Mouse (Mus musculus) forebrain, embryonic 16.5 days (tissue): ENCODE measurements around the gene Lad1. TPM values are rescaled to one million over a fixed set of nuclear protein-coding genes. Genes with fewer than 3 reads are reported as not detected.

Experiments
- ATAC-seq: fragments of 200-750 bp; cut with Nextera tagmentation; 2 replicates; pipeline ENCODE4 v1.8.0; 2017; ENCODE audit warnings: mild to moderate bottlenecking, moderate library complexity
- H3K27ac ChIP-seq: fragments of 300-500 bp; sonication (generic); 2 replicates; pipeline ENCODE4 v1.5.1; 2014; ENCODE audit warnings: low read length, control low read depth
- H3K27me3 ChIP-seq: fragments of 300-500 bp; sonication (generic); replicated peaks from 2 replicates; pipeline ENCODE4 v1.6.1; 2014; ENCODE audit warnings: low read length; ENCODE audit not compliant: control insufficient read depth, insufficient read depth
- H3K36me3 ChIP-seq: fragments of 300-500 bp; sonication (generic); 2 replicates; pipeline ENCODE4 v1.6.1; 2014; ENCODE audit not compliant: control insufficient read depth, insufficient read depth
- H3K4me1 ChIP-seq: fragments of 300-500 bp; sonication (generic); replicated peaks from 2 replicates; pipeline ENCODE4 v1.6.1; 2014; ENCODE audit warnings: low read length; ENCODE audit not compliant: control insufficient read depth, insufficient read depth
- H3K4me2 ChIP-seq: fragments of 300-500 bp; sonication (generic); 2 replicates; pipeline ENCODE4 v1.6.1; 2014; ENCODE audit warnings: mild to moderate bottlenecking, low read length, control low read depth
- H3K4me3 ChIP-seq: fragments of 300-500 bp; sonication (generic); replicated peaks from 2 replicates; pipeline ENCODE4 v1.5.1; 2014; ENCODE audit warnings: mild to moderate bottlenecking, low read length, control low read depth
- H3K9ac ChIP-seq: fragments of 300-500 bp; sonication (generic); replicated peaks from 2 replicates; pipeline ENCODE4 v1.6.1; 2014; ENCODE audit warnings: low read depth, low read length, control low read depth
- H3K9me3 ChIP-seq: fragments of 300-500 bp; sonication (generic); 2 replicates; pipeline ENCODE4 v1.6.1; 2016; ENCODE audit warnings: low read length; ENCODE audit not compliant: control insufficient read depth
- WGBS: fragments of 180-500 bp; shearing (Covaris S2); extraction: QIAGEN DNeasy Blood & Tissue Kit; methylation state at CpG from one replicate; pipeline ENCODE4 v1.1.7; 2014; 5-methylcytosine and 5-hydroxymethylcytosine counted together
- polyA plus RNA-seq: library from polyadenylated mRNA; unstranded; fragments of >200 nt; fragmentation: Nextera tagmentation; extraction: Ambion mirVana; gene quantifications from 2 replicates; pipeline ENCODE4 v1.2.1, GENCODE M21; 2015

Gene Lad1
- polyA plus RNA-seq, 1 experiment from 2014 or later = 0.44 TPM

DNA sequence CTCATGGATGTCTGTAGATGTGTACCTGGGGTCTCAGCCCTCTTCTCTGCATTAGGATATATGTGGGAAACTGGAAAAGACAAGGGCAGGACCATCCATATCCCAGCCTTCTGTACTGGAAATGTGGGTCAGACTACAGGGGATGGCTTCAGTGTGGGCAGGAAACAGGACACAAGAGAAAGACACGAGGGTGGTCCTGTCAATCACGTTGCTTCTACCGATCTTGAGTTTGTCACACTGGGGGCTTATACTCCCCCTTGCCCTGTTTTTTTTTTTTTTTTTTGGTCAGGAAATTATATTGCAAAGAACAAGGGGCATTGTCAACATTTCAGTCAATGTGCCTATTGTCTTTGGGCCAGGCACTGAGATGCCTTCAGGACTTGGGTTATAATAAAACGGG, 20.2 kb downstream of the Lad1 start:
- Histone ChIP-seq H3K4me3 (no peak overlapping the region), H3K36me3 (no peaks in the 10 kb centered on the region), H3K9me3 (no peaks in the 10 kb centered on the region), H3K9ac (no peak overlapping the region), H3K4me2 (no peak overlapping the region), H3K27me3 (no peaks in the 10 kb centered on the region), H3K27ac (no peak overlapping the region), H3K4me1 (no peaks in the 10 kb centered on the region)
- WGBS = 83% methylated on average over 4 of the region's 4 CpGs
- no peak for ATAC-seq

DNA sequence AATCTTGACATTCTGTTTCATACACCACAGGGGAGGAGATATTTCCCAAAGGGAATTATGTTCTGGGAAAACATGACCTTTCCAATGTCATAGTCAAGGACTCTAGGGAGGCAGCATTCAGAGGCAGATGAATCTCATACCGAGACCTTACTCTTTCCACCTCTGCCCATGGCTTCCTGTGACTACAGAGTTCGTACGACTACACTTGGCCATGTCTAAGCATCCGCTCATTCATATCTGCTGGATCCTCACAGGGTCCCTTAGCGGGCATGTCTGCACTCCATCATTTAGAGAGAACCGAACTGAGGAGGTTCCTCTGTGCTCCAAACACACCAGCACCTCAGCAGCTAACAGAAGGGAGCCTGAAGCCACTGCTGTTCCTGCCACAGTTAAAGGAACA, 20.7 kb downstream of the Lad1 start:
- Histone ChIP-seq H3K9me3 (no peaks in the 10 kb centered on the region), H3K36me3 (no peaks in the 10 kb centered on the region), H3K27me3 (no peaks in the 10 kb centered on the region), H3K27ac (no peak overlapping the region), H3K4me3 (no peak overlapping the region), H3K9ac (no peak overlapping the region), H3K4me2 (no peak overlapping the region), H3K4me1 (no peaks in the 10 kb centered on the region)
- WGBS = 89% methylated on average over 6 of the region's 6 CpGs
- ATAC-seq = no peak

DNA sequence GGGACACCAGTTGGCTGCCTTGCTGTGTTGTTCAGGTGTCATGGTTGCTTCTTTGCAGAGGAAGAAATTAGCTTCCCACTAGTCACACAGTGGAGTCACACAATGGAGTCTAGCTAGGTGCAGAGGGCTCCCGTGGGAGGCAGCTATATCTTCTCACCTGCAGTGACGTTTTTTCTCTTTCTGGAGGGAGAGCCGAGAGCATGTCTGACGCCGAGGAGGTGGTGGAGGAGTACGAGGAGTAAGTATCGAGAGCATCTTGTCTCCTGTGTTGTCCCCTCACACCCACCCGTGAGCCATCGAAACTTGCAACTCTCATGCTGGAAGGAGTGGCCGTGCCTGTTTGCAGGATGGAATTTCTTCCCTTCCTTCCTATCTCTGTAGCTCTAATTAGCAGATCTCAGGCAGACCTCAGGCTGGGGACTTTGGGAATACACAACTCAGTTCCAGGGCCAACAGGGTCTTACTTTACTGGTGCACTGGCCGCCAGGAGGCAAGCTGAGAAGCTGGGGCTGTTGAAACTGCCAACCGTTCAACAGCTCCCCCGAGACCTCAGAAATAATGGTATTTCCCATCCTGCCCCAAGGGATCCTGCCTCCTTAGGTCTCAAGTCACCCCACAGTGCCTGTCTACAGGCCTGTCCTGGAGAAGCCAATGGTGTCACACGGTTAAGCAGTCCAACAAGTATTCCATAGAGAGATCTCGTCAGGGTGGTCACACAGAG, 22.4 kb downstream of the Lad1 start:
- Histone ChIP-seq H3K4me1 (no peaks in the 10 kb centered on the region), H3K9ac (no peak overlapping the region), H3K4me2 (no peak overlapping the region), H3K9me3 (no peaks in the 10 kb centered on the region), H3K27ac (no peak overlapping the region), H3K27me3 (no peaks in the 10 kb centered on the region), H3K4me3 (no peak overlapping the region), H3K36me3 (no peaks in the 10 kb centered on the region)
- ATAC-seq = no peak
- 74% methylated on average over 15 of the region's 15 CpGs for WGBS

GRCm38 (mm10) chr1:135843519-135844262, 25.3 kb downstream of the Lad1 start:
- H3K4me1 ChIP-seq = no peaks in the 10 kb centered on the region
- H3K4me2 ChIP-seq = no peak overlapping the region
- no peak overlapping the region for H3K4me3 ChIP-seq
- H3K27ac ChIP-seq = no peak overlapping the region
- H3K9ac ChIP-seq = no peak overlapping the region
- ATAC-seq = no peak
- no peaks in the 10 kb centered on the region for H3K36me3 ChIP-seq
- H3K27me3 ChIP-seq = no peaks in the 10 kb centered on the region
- WGBS = 91% methylated on average over 10 of the region's 10 CpGs
- H3K9me3 ChIP-seq = no peaks in the 10 kb centered on the region

- ATAC-seq = no peak
- no peak overlapping the region for H3K4me3 ChIP-seq
- 88% methylated on average over 6 of the region's 6 CpGs for WGBS
These were observed 26.1 kb downstream of the Lad1 start for GRCm38 (mm10) chr1:135844481-135844880.

DNA sequence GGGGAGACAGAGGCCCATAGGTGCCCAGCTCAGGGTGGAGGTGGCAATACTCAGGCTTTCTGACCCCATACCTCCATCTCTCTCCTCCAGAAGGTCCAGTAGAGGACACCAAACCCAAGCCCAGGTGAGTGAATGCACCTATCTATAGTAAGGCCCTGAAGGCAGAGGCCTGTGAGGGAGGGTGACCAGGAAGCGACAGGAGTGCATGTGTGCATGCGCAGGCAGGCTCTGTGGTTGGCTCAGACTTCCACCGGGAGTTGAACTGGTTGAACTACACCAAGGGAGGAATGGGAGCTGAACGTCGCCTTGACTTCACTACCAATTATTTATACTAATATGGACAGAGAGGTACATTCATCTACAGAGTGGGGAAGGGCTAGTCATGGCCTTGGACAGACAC, 28.2 kb downstream of the Lad1 start:
- Histone ChIP-seq H3K27me3 (no peaks in the 10 kb centered on the region), H3K27ac (no peak overlapping the region), H3K36me3 (no peaks in the 10 kb centered on the region), H3K4me3 (no peak overlapping the region), H3K4me1 (no peaks in the 10 kb centered on the region), H3K4me2 (no peak overlapping the region), H3K9me3 (no peaks in the 10 kb centered on the region), H3K9ac (no peak overlapping the region)
- ATAC-seq = no peak
- WGBS = 84% methylated on average over 5 of the region's 5 CpGs

More at GRCm38 (mm10) chr1:135844481-135844880, 26.1 kb downstream of the Lad1 start:
- H3K27me3 ChIP-seq = no peaks in the 10 kb centered on the region
- no peak overlapping the region for H3K9ac ChIP-seq
- H3K27ac ChIP-seq = no peak overlapping the region
- no peaks in the 10 kb centered on the region for H3K9me3 ChIP-seq
- no peak overlapping the region for H3K4me2 ChIP-seq
- no peaks in the 10 kb centered on the region for H3K36me3 ChIP-seq
- no peaks in the 10 kb centered on the region for H3K4me1 ChIP-seq

DNA sequence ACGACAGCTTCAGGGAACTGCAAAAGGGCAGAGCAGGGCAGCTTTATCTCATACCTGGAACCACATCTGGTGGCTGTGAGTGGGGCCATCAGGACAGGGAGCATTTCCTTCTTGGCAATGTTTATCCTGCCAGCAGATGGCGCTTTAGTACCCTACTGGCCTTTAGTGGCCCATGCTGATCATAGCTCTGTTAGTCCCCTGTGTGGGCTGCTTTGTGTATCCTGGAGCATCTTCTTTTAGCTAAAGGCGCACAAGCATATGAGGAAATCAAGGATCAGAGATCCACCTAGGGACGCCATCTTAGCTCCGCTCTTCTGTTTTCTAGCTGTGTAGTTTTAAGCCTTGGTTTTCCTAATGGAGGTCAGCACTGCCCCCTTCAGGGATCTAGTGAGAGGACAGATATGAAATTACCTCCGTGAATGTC, 28.8 kb downstream of the Lad1 start:
- Histone ChIP-seq H3K4me2 (no peak overlapping the region), H3K27me3 (no peaks in the 10 kb centered on the region), H3K9ac (no peak overlapping the region), H3K27ac (no peak overlapping the region), H3K36me3 (no peaks in the 10 kb centered on the region), H3K9me3 (no peaks in the 10 kb centered on the region), H3K4me3 (no peak overlapping the region), H3K4me1 (peaks cover 2% of the 10 kb centered on the region; the same call in 1 of the 2 replicates)
- ATAC-seq = no peak
- WGBS = 28% methylated on average over 6 of the region's 6 CpGs

DNA sequence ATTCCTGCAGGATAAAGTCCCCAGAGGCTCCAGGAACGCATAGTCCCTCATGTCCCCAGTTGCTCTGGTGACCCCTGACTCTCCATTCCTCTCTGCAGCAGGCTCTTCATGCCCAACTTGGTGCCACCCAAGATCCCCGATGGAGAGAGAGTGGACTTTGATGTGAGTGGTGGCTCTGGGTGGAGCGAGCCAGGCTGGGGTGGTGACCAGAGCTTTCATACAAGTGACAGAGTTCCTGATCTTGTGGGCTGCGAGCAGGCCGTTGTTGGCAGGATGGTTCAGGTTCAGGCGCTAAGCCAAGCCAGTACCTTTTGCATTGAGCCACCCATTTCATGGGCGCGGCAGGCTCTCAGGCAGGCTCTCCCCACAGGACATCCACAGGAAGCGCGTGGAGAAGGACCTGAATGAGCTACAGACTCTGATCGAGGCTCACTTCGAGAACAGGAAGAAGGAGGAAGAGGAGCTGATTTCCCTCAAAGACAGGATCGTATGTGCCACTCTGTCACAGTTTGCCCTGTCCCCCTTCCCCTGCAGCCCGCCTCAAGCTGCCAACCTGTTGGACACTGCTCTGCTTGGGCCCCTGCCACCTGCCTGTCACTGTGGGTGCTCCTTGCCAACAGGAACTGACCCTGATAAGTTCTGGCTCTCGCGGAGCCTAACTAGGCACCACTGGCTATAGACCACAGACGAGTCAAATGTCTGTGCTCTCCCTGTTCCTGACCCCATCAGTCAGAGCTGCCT, 29.4 kb downstream of the Lad1 start:
- H3K27ac ChIP-seq = no peak overlapping the region
- 80% methylated on average over 17 of the region's 17 CpGs for WGBS
- no peaks in the 10 kb centered on the region for H3K9me3 ChIP-seq
- no peak overlapping the region for H3K4me3 ChIP-seq
- no peaks in the 10 kb centered on the region for H3K27me3 ChIP-seq
- no peak overlapping the region for H3K4me2 ChIP-seq
- H3K9ac ChIP-seq = no peak overlapping the region
- peaks cover 4% of the 10 kb centered on the region; the same call in 1 of the 2 replicates for H3K4me1 ChIP-seq
- no peak for ATAC-seq
- H3K36me3 ChIP-seq = no peaks in the 10 kb centered on the region
